Mouse (Mus musculus) retina, postnatal 1 day (tissue): ENCODE measurements around the gene Rcn3.
"Not testable (repeated sequence)": the region's sequence is repeated elsewhere in the genome, so short reads cannot be mapped to it uniquely, and the experiment has no call there.

Source experiments
- DNase-seq: peaks from one replicate; pipeline ENCODE4 v3.0.0-alpha.2; 2012

Gene Rcn3

DNA sequence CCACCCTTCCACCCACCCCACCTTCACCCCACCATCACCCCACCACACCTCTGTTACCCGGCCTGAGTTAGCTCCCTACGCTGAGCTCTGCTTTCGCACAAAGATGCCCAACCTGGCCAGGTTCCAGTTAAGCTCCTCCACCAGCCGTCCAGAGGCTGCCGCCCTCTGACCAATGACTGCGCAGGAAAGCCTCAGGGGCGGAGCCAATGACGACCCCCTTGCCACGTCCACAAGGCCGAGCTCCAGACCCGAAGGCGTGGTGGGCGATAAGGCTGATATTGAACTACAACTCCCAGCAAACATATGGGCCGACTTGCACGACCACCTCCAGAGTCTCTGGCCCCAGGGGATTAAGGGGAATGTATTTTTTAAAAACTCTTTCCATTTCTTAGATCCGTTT lies at the start of gene Rcn3:
Gene Rcn3, minus strand, starts transcription at position 174 of the 400 bp plus-strand sequence.
- peak; percentile 96 for DNase-seq

- no peak for DNase-seq
Observed at GRCm38 (mm10) chr7:45141319-45141718, 49.3 kb upstream of the Rcn3 start.

- no peak for DNase-seq
Observed at GRCm38 (mm10) chr7:45139904-45140723, 48.1 kb upstream of the Rcn3 start.

- DNase-seq = no peak
Observed at GRCm38 (mm10) chr7:45138403-45138802, 46.4 kb upstream of the Rcn3 start.

DNA sequence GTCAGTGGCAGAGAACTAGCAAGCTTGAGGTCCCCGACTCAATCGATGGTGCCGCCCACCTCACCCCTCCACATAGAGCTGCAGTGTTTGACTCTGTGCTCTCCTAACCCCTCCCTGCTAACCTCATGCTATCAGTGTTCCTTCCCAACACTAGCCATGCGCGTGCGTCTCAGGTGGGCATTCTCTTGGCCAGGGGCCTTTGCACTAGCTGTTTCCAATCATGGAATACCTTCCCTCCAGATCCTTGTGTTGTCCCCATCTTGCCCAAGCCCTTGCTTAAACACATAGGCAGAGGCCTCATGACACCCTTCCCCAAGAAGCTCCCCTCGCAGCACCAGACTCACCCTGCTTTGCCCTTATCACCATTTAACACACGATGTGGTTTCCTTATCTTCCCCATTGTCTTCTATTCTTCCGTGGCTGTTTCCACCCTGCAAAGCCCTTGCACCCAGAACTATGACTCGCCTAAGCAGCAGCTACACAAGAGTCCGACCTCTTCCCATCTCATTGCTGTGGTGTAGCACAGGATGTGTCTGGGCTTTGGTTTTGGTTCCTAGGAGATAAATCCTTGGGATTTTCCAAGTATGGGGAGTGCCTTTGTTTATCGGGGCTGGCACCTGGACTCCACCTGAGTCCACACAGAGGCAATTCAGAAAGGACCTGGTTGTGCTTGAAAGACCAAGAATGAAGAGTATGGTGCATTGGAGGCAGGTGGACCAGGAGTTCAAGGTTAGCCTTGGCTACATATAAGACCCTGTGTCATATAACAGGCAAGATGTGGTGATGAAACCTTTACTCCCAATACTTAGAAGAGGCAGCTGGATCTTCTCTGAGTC lies 45.4 kb upstream of the Rcn3 start:
- no peak for DNase-seq

- peak; percentile 95 for DNase-seq
Observed at GRCm38 (mm10) chr7:45135993-45136567, 44.1 kb upstream of the Rcn3 start, which contains the start of the genes Gm45713 and Flt3l. Gene Gm45713, minus strand, starts transcription at chr7:45136231. Gene Flt3l, minus strand, starts transcription at chr7:45136432.

- no peak for DNase-seq
Observed at GRCm38 (mm10) chr7:45135370-45135769, 43.3 kb upstream of the Rcn3 start.

GRCm38 (mm10) chr7:45134544-45135026 lies 42.6 kb upstream of the Rcn3 start:
- DNase-seq = peak; percentile 77

GRCm38 (mm10) chr7:45133446-45134159 lies 41.6 kb upstream of the Rcn3 start:
- DNase-seq = no peak

- DNase-seq = no peak
Observed at GRCm38 (mm10) chr7:45131850-45132249, 39.8 kb upstream of the Rcn3 start.

GRCm38 (mm10) chr7:45129776-45130512 lies 37.9 kb upstream of the Rcn3 start:
- DNase-seq = no peak

- DNase-seq = no peak
Observed at GRCm38 (mm10) chr7:45129318-45129717, 37.3 kb upstream of the Rcn3 start.

DNA sequence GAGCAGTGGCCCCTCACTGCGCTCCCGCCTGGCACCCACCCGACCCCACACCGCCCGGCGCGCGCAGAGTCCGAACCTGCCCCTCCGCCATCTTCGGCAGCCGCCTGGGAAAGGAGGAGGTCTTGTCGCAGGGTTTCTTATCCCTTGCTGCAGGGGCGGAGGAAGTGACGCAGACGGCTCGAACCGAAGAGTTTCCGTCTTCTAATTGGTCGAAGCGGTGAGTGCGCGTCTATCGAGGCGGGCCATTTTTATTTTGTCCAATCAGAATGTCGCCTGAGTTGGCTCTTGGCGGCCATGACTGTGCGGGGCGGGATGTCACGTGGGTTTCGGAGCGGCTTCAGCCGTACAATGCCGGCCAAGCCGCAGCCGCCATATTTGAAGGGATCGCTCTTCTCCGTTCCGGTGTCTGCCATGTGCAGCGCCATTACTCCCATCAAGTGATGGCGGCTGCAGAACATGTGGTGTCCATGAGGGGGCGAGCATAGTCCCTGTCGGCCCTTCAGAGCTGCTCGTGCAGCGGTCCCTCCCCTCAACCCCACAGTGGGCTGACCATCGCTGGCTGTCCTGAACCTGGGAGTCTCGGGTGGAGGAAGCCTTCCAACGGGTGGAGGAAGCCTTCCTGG lies 36.7 kb upstream of the Rcn3 start, which contains the start of gene Rpl13a:
Gene Rpl13a, minus strand, starts transcription at position 138 of the 623 bp plus-strand sequence.
- DNase-seq = peak; percentile 100

- no peak for DNase-seq
Observed at GRCm38 (mm10) chr7:45127700-45128224, 35.7 kb upstream of the Rcn3 start.

DNA sequence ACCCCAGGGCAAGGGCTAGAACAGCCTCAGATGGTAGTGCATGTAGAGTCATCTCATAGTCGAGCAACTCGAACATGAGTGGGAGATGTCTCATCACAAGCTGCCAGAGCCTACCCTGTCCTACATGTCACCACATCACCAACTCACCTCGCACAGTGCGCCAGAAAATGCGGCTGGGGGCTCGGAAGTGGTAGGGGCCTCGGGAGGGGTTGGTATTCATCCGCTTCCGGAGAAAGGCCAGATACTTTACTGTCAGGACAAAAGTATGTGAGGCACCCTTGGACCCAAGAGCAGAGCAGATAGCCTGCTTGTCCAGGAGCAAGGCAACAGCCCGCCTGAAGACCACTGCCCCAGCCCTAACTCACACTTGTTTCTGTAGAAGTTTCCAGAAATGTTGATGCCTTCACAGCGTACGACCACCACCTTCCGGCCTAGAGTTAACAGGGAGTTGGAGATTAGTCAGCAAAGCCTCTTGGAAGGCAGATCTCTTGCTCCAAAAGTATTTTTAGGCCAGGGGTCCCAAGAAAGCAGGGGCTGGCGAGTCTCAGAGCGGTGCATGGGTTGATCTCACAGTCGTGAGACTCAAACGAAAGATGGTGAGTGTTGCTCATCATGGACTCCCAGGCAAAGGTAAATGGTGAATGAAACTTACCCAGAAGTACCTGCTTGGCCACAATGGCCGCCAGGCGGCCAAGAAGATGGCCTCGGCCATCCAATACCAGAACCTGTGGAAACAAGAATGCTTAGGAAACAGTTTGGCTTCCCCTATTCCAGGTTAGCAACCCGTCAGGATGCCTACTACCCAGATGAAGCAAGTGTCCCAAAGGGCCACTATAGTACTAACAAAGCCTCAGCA lies 35.1 kb upstream of the Rcn3 start:
- DNase-seq = no peak

DNA sequence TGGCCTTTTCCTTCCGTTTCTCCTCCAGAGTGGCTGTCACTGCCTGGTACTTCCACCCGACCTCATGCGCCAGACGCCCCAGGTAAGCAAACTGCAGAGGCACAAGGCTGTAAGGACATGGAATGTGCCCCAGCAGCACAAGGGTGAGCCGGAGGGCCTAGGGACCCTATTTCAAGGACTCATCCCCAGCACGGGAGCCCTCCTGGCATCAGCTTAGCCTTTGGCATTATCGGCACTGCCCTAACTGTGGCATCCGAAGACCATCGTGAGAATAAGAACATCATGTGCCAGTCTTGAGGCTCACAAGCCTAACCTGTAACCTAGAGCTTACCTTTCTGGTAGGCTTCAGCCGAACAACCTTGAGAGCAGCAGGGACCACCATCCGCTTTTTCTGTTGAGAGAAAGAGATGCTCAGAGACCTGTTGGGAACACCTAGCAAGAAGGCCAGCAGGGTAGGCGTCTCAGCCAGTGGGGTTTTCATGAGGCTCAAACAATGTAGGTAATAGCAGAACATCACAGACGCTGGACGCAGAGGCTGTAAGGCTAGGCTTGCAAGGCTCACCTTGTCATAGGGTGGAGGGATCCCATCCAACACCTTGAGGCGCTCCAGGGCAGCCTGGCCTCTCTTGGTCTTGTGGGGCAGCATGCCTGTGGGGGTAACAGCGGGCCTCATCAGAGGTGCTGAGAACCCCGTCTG lies 34.3 kb upstream of the Rcn3 start:
- no peak for DNase-seq

- not testable (repeated sequence) for DNase-seq
Observed at GRCm38 (mm10) chr7:45125649-45126048, 33.6 kb upstream of the Rcn3 start.

- peak; percentile 45 for DNase-seq
Observed at GRCm38 (mm10) chr7:45125144-45125600, 33.2 kb upstream of the Rcn3 start.
